Mouse (Mus musculus): ENCODE data around the gene Arsg. TPM values are rescaled to one million over a fixed set of nuclear protein-coding genes. Genes with fewer than 3 reads are reported as not detected.

Arsg gene
- total and polyA plus RNA-seq, 3 experiments = 0.79 to 3.3 (median 1.4) TPM

GRCm38 (mm10) chr11:109563708-109564107 is 90.5 kb downstream of the Arsg start:
- in situ Hi-C loops (cut with MboI; ENCODE audit: low pct_ligation_motif_present, low pct_unique_long_range_greater_than_20kb, low sequenced_read_pairs) = no loop called here
- dilution Hi-C loops (cut with MboI; ENCODE audit: extremely low pct_ligation_motif_present, extremely low pct_unique_long_range_greater_than_20kb, low sequenced_read_pairs) = no loop called here
- no peak for TF ChIP-seq HCFC1 (IDR thresholded peaks at IDR 0.05; ENCODE audit: low read depth, low read length)
- TF ChIP-seq MAFK (IDR thresholded peaks at IDR 0.05; ENCODE audit: insufficient replicate concordance, low read length) = no peak
- no peak for TF ChIP-seq EP300 (IDR thresholded peaks at IDR 0.05; ENCODE audit: low read length)
- no peak for TF ChIP-seq RCOR1 (conservative IDR thresholded peaks at IDR 0.05; ENCODE audit: low read depth, low read length)
- no peak for TF ChIP-seq MAZ (IDR thresholded peaks at IDR 0.05; ENCODE audit: low read depth, low read length)
- TF ChIP-seq CTCF (conservative IDR thresholded peaks at IDR 0.05 in 1 of 2, IDR thresholded peaks at IDR 0.05 in 1 of 2; ENCODE audit: low read depth in 2 of 2, low read length in 2 of 2) = no peak
- TF ChIP-seq NELFE (IDR thresholded peaks at IDR 0.05; ENCODE audit: low read depth, low read length) = no peak
- TF ChIP-seq MXI1 (IDR thresholded peaks at IDR 0.05; ENCODE audit: low read depth, low read length) = no peak
- TF ChIP-seq MEF2A (IDR thresholded peaks at IDR 0.05; ENCODE audit: borderline replicate concordance, low read depth, low read length) = no peak
- H3K4me1 ChIP-seq (ENCODE audit: control insufficient read depth in 1 of 2, insufficient read depth in 2 of 2) = peaks cover under 1 to 31% of the 10 kb centered on the region in 2 experiments
- no peak overlapping the region for H3K27ac ChIP-seq (ENCODE audit: insufficient read depth, low read depth)
- no peak for DNase-seq (ENCODE audit: extremely low read depth)
- no peaks in the 10 kb centered on the region for H3K36me3 ChIP-seq (replicated peaks in 1 of 2; ENCODE audit: control insufficient read depth in 1 of 2, insufficient read depth in 1 of 2, low read length in 1 of 2)
- no peak overlapping the region for H3K4me2 ChIP-seq (ENCODE audit: insufficient read depth, low read depth, poor library complexity, severe bottlenecking)
- no peak overlapping the region for H3K4me3 ChIP-seq (replicated peaks in 1 of 3; ENCODE audit: low read depth in 2 of 3, low read length in 2 of 3, poor library complexity in 1 of 3)
- H3K79me2 ChIP-seq (replicated peaks; ENCODE audit: control insufficient read depth, extremely low read depth, insufficient read depth, poor library complexity, severe bottlenecking) = no peaks in the 10 kb centered on the region
- H3K27me3 ChIP-seq (replicated peaks) = no peaks in the 10 kb centered on the region
- no peaks in the 10 kb centered on the region for H3K9me3 ChIP-seq (replicated peaks; ENCODE audit: low read length)
- no peak overlapping the region for H3K9ac ChIP-seq (ENCODE audit: insufficient read depth, low read depth)

DNA sequence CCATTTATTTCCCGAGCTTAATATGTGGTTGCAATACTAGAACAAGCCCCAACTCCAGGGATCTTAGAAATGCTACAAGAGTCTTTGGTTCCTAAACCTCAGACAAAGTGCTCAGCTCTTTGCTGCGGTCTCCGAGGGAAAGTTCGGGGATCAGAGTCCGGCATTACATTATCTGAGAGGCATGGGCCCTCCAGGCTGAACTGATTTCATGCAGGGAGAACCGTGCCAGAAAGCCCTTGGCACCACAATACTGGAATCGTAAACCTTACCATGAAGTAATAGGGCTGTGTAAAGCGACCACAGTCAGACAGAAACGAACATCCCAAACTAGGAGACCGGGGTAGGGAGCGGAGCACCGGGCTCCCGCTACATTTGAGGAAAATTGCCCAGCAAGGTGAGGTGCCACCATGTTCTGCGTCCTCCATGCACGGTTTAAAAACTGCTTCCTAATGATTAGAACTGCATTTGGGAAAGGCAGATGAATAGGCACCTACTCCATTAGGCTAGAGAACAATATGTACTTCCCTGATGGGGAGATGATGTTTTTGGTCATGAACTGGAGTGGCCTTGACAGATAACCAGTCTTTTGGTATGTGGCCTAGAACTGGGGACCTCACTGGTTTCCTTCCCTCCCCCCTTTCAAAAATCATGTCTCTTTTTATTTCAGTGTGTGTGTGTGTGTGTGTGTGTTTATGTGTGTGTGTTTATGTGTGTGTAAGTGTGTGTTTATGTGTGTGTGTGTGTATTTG is 91.5 kb downstream of the Arsg start:
- Histone ChIP-seq H3K4me1 (ENCODE audit: control insufficient read depth in 1 of 2, insufficient read depth in 2 of 2) (peaks cover 8 to 38% of the 10 kb centered on the region in 2 experiments), H3K36me3 (replicated peaks in 1 of 2; ENCODE audit: control insufficient read depth in 1 of 2, insufficient read depth in 1 of 2, low read length in 1 of 2) (no peaks in the 10 kb centered on the region), H3K4me3 (replicated peaks in 1 of 3; ENCODE audit: low read depth in 2 of 3, low read length in 2 of 3, poor library complexity in 1 of 3) (no peak overlapping the region), H3K27ac (ENCODE audit: insufficient read depth, low read depth) (no peak overlapping the region), H3K9me3 (replicated peaks; ENCODE audit: low read length) (no peaks in the 10 kb centered on the region), H3K4me2 (ENCODE audit: insufficient read depth, low read depth, poor library complexity, severe bottlenecking) (no peak overlapping the region), H3K9ac (ENCODE audit: insufficient read depth, low read depth) (no peak overlapping the region), H3K79me2 (replicated peaks; ENCODE audit: control insufficient read depth, extremely low read depth, insufficient read depth, poor library complexity, severe bottlenecking) (no peaks in the 10 kb centered on the region), H3K27me3 (replicated peaks) (no peaks in the 10 kb centered on the region)
- dilution Hi-C loops (cut with MboI; ENCODE audit: extremely low pct_ligation_motif_present, extremely low pct_unique_long_range_greater_than_20kb, low sequenced_read_pairs) = no loop called here
- TF ChIP-seq RCOR1 (conservative IDR thresholded peaks at IDR 0.05; ENCODE audit: low read depth, low read length) (no peak), IRF4 (IDR thresholded peaks at IDR 0.05; ENCODE audit: low read depth, low read length) (no peak), JUN (IDR thresholded peaks at IDR 0.05; ENCODE audit: insufficient read depth, low read depth, low read length) (no peak), CHD2 (IDR thresholded peaks at IDR 0.05; ENCODE audit: low read length) (no peak), ELF1 (IDR thresholded peaks at IDR 0.05; ENCODE audit: low read depth, low read length) (no peak), POLR2AphosphoS2 (IDR thresholded peaks at IDR 0.05; ENCODE audit: low read depth, low read length) (no peak), NELFE (IDR thresholded peaks at IDR 0.05; ENCODE audit: low read depth, low read length) (no peak), MXI1 (IDR thresholded peaks at IDR 0.05; ENCODE audit: low read depth, low read length) (no peak), USF2 (conservative IDR thresholded peaks at IDR 0.05; ENCODE audit: low read depth, low read length) (no peak), MAZ (IDR thresholded peaks at IDR 0.05; ENCODE audit: low read depth, low read length) (no peak), MYC (IDR thresholded peaks at IDR 0.05; ENCODE audit: low read depth, low read length) (no peak), ZMIZ1 (IDR thresholded peaks at IDR 0.05; ENCODE audit: low read depth, low read length) (no peak), RAD21 (IDR thresholded peaks at IDR 0.05; ENCODE audit: low read depth, low read length) (no peak), HCFC1 (IDR thresholded peaks at IDR 0.05; ENCODE audit: low read depth, low read length) (no peak), ZKSCAN1 (IDR thresholded peaks at IDR 0.05; ENCODE audit: borderline replicate concordance, low read depth, low read length) (no peak), ETS1 (conservative IDR thresholded peaks at IDR 0.05; ENCODE audit: low read depth, low read length) (no peak), USF1 (IDR thresholded peaks at IDR 0.05; ENCODE audit: low read depth, low read length) (no peak)
- DNase-seq (ENCODE audit: extremely low read depth) = no peak
- in situ Hi-C loops (cut with MboI; ENCODE audit: low pct_ligation_motif_present, low pct_unique_long_range_greater_than_20kb, low sequenced_read_pairs) = no loop called here

All from CH12.LX (cell line).